Mouse (Mus musculus): ENCODE measurements at regions not wholly inside any gene's neighbourhood (a gene's known extent, or its start where the extent isn't known, plus 50 kb on each side); places are given as distances from the start of the nearest gene placed in this dataset.

- DNase-seq (ENCODE audit: inconsistent age in 2 of 2, low spot score in 1 of 2) = no peak
These were observed 50.6 kb upstream of the Prr23a1 start for GRCm38 (mm10) chr9:98791709-98792108.

- no peak for DNase-seq (ENCODE audit: inconsistent age in 2 of 2, low spot score in 1 of 2)
These were observed 68.6 kb upstream of the Prr23a1 start for GRCm38 (mm10) chr9:98773651-98774185.

GRCm38 (mm10) chr9:98773212-98773611 is 69.1 kb upstream of the Prr23a1 start:
- DNase-seq (ENCODE audit: inconsistent age in 2 of 2, low spot score in 1 of 2) = no peak

- DNase-seq (ENCODE audit: inconsistent age in 2 of 2, low spot score in 1 of 2) = no peak
These were observed 87.5 kb upstream of the Prr23a1 start for GRCm38 (mm10) chr9:98754764-98755163.

- no peak for DNase-seq (ENCODE audit: inconsistent age in 2 of 2, low spot score in 1 of 2)
These were observed 88.8 kb upstream of the Prr23a1 start for GRCm38 (mm10) chr9:98753356-98753953.

GRCm38 (mm10) chr9:98743785-98744184 is 98.5 kb upstream of the Prr23a1 start:
- no peak for DNase-seq (ENCODE audit: inconsistent age in 2 of 2, low spot score in 1 of 2)

- DNase-seq (ENCODE audit: inconsistent age in 2 of 2, low spot score in 1 of 2) = no peak
These were observed 114.9 kb upstream of the Prr23a1 start for GRCm38 (mm10) chr9:98727276-98727860.

- DNase-seq (ENCODE audit: inconsistent age in 2 of 2, low spot score in 1 of 2) = no peak
These were observed 115.7 kb upstream of the Prr23a1 start for GRCm38 (mm10) chr9:98726638-98727037.

- no peak for DNase-seq (ENCODE audit: inconsistent age in 2 of 2, low spot score in 1 of 2)
These were observed 119.4 kb upstream of the Prr23a1 start for GRCm38 (mm10) chr9:98722885-98723284.

- no peak for DNase-seq (ENCODE audit: inconsistent age in 2 of 2, low spot score in 1 of 2)
These were observed 119.9 kb upstream of the Mrps22 start for GRCm38 (mm10) chr9:98721381-98721780.

GRCm38 (mm10) chr9:98717701-98718270 is 116.3 kb upstream of the Mrps22 start:
- DNase-seq (ENCODE audit: inconsistent age in 2 of 2, low spot score in 1 of 2) = peak; percentile 46 to 63

- DNase-seq (ENCODE audit: inconsistent age in 2 of 2, low spot score in 1 of 2) = no peak
These were observed 113.2 kb upstream of the Mrps22 start for GRCm38 (mm10) chr9:98714661-98715060.

GRCm38 (mm10) chr9:98712826-98713225 is 111.4 kb upstream of the Mrps22 start:
- DNase-seq (ENCODE audit: inconsistent age in 2 of 2, low spot score in 1 of 2) = no peak

- no peak for DNase-seq (ENCODE audit: inconsistent age in 2 of 2, low spot score in 1 of 2)
These were observed 110.6 kb upstream of the Mrps22 start for GRCm38 (mm10) chr9:98712023-98712563.

- no peak for DNase-seq (ENCODE audit: inconsistent age in 2 of 2, low spot score in 1 of 2)
These were observed 108.8 kb upstream of the Mrps22 start for GRCm38 (mm10) chr9:98710155-98710710.

GRCm38 (mm10) chr9:98708001-98708680 is 106.7 kb upstream of the Mrps22 start:
- DNase-seq (ENCODE audit: inconsistent age in 2 of 2, low spot score in 1 of 2) = no peak

GRCm38 (mm10) chr9:98707491-98707890 is 106.0 kb upstream of the Mrps22 start:
- DNase-seq (ENCODE audit: inconsistent age in 2 of 2, low spot score in 1 of 2) = no peak

GRCm38 (mm10) chr9:98704131-98704530 is 102.7 kb upstream of the Mrps22 start:
- no peak for DNase-seq (ENCODE audit: inconsistent age in 2 of 2, low spot score in 1 of 2)

GRCm38 (mm10) chr9:98703331-98703730 is 101.9 kb upstream of the Mrps22 start:
- DNase-seq (ENCODE audit: inconsistent age in 2 of 2, low spot score in 1 of 2) = no peak

GRCm38 (mm10) chr9:98700571-98700970 is 99.1 kb upstream of the Mrps22 start:
- no peak for DNase-seq (ENCODE audit: inconsistent age in 2 of 2, low spot score in 1 of 2)

- DNase-seq (ENCODE audit: inconsistent age in 2 of 2, low spot score in 1 of 2) = peak; percentile 23 to 48
These were observed 95.7 kb upstream of the Mrps22 start for GRCm38 (mm10) chr9:98697155-98697554.

Data from adrenal gland, adult (tissue).